Mouse (Mus musculus): ENCODE measurements around the gene Rps21. TPM values are rescaled to one million over a fixed set of nuclear protein-coding genes. Genes with fewer than 3 reads are reported as not detected.

Rps21 gene
- total RNA-seq, 1 experiment from 2014 or later, result 852 TPM

DNA sequence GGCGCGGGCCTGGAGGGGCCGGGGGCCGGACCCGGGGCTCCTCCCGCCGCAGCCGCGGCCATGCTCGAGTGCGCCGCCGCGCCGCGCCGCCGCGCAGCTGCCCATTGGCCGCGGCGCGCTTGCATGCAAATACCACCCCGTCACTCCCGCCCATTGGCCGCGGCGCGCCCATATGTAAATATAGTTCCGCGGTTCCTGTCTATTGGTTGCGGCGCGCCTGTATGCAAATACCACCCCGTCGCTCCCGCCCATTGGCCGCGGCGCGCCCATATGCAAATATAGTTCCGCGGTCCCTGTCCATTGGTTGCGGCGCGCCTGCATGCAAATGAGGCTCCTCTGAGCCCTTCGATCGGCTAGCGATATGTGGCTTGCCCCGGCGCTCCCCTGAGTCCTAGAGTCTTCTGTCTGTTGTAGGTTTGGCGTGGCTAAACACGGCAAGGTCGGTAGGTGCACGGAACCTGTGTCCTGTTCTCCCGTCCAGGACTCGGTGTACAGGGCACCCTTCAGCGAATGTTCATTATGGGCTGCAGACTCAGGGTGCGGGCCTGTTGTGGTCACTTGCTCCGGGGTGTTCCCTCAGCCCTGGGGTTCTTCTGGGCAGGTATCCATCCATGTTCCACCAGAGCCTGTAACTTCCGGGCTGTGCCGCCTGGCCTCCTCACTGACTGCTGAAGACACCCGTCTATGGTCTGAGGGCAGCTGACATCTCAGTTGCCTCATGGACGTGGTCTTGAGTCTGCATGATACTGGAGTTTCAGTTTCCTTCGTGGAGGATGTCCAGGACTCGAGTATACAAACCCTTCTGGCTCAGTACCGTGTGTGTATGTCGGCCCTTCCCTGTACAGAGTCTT lies 16.4 kb downstream of the Rps21 start, which contains the start of gene Cables2:
Cables2 (minus strand) TSS at position 103 of the 851 bp plus-strand sequence.
- ATAC-seq (ENCODE audit: extremely low read depth, insufficient number of reproducible peaks, low FRiP score, poor library complexity, severe bottlenecking), result peak; percentile 80

DNA sequence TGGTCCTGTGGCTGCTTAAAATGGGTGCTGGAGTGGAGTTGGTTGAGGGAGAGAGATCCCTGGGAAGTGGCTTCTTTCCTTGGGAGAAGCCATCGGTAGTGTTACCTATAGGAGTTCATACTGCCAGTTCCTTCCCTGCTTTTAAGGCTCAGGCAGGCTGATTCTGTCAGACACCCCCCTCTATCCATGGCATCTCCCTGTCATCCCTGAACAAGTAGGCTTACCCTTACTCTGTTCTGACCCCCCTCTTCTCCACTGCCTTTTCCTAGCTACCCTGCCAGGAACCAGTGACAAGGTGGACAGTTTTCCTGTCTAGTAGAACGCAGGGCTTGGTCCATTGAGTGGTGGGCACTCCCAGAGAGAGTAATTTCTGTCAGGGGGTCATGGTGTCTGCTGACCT lies 17.3 kb downstream of the Rps21 start:
- ATAC-seq (ENCODE audit: extremely low read depth, insufficient number of reproducible peaks, low FRiP score, poor library complexity, severe bottlenecking), result no peak

DNA sequence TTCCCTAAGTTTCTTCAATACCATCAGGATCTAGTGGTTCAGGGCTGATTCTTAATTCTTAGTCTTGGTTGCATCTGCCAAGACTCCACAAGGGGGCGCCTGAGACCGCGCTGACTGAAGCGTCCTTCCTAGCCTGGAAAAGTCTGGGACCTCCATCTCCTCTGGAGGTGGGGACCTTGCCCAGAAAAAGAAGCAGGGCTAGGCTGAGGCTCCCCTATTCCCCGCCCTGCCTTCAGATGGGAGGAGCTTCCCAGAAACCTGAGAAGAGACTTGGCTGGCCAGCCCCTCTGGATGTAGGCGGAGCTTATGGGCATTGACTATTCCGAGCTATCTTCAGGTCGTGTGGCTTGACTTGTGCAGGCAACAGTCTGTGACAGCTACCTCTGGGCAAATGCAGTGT lies 18.7 kb downstream of the Rps21 start:
- ATAC-seq (ENCODE audit: extremely low read depth, insufficient number of reproducible peaks, low FRiP score, poor library complexity, severe bottlenecking), result peak; percentile 37

DNA sequence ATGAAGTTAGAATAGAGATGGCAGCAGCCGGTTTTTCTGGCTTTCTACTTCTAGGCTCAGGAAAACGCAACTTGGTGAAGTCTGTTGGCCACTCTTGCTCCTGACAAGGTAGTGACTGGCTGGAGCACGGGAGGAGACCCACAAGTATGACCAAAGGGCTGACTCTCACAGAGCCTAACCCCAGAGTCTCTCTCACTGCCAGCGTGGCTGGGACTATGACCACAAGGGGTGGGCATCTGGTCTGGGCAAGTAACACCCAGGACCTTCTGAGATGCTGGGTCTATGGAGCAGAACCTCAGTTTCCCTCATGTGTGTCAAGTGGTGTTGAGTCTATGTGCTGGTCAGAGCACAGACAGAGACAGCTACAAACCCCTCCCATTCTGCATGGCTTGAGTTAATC lies 19.2 kb downstream of the Rps21 start:
- ATAC-seq (ENCODE audit: extremely low read depth, insufficient number of reproducible peaks, low FRiP score, poor library complexity, severe bottlenecking), result no peak

DNA sequence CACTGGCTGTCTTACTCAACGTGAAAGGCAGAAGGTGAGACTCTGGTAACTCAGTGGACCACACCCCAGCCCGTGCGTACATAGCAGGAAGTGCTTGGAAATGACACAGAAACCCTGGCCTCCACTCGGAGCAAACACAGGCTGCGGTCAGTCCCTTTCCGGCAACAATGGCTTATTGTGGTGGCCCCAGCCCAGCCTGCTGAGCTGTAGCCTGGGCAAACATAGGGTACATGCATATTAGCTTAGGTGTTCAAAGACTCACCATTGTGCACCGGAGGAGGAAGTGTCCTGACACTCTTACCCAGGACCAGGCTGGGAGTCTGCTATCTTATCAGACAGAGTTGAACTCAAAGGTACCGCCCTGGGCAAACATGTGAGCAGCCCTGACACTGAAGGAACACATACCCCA lies 19.7 kb downstream of the Rps21 start:
- ATAC-seq (ENCODE audit: extremely low read depth, insufficient number of reproducible peaks, low FRiP score, poor library complexity, severe bottlenecking), result peak; percentile 43

DNA sequence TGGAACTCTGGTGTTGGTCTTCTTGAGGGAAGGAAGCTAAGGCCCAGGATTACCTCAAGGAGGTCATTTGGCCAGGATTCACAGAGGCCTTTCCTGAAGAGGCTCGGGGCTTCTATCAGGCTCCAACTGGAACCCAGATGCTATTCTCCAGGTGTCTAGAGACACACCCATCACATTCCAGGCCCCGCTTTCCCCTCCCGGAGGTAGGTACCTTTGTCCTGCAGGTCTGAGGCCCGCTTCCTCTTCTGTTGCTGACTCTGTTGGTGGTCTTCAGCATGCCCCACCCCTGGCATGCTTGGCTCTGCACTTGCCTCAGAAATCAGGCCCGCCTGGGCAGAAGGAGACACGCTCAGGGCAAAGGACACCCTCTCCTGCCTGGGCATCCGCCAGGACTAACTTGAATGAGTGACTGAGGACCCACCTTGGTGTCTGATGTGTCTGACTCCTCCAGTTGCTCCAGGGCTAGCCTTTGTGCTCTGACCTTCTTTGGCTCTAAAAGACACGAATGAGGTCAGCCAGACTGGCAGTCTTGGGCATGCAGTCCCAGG lies 20.7 kb downstream of the Rps21 start:
- ATAC-seq (ENCODE audit: extremely low read depth, insufficient number of reproducible peaks, low FRiP score, poor library complexity, severe bottlenecking), result no peak

DNA sequence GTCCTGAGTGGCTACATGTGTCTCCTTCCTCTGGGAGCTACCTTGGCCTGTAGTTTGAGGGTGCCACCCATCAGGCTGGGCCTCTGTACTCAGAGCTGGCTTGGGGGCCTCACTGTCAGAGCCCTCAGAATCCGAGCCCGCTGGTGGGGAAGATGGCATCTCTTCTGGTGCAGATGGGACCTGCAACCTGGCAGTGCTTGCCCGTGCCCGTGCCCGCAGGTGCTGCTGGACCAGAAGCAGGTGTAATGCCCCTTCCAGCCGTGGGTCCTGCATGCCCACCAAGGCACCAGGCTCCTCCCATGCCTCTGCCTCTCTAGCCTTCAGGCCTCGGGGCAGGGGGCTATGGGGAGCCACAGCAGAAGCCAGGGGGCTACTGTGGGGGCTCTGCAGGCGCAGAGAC lies 22.1 kb downstream of the Rps21 start:
- ATAC-seq (ENCODE audit: extremely low read depth, insufficient number of reproducible peaks, low FRiP score, poor library complexity, severe bottlenecking), result no peak

DNA sequence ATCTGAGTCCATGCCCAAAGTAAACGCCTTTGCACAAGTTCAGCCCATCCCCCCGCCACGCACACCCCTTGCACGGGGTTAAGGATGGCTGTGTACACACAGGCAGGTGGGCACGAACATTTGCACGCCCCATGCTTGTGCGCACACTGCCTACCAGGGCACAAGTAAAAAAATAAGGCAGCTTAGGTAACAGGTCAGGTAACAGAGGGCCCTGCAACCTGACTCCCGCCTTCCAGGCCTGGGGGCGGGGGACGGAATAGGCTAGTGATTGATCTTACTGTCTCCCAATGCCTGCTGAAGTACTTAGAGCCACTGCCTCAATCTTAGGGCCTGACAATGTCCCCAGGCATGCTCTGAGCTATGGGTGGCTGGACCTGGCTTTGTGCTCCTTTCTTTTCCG lies 31.8 kb downstream of the Rps21 start:
- ATAC-seq (ENCODE audit: extremely low read depth, insufficient number of reproducible peaks, low FRiP score, poor library complexity, severe bottlenecking), result no peak

DNA sequence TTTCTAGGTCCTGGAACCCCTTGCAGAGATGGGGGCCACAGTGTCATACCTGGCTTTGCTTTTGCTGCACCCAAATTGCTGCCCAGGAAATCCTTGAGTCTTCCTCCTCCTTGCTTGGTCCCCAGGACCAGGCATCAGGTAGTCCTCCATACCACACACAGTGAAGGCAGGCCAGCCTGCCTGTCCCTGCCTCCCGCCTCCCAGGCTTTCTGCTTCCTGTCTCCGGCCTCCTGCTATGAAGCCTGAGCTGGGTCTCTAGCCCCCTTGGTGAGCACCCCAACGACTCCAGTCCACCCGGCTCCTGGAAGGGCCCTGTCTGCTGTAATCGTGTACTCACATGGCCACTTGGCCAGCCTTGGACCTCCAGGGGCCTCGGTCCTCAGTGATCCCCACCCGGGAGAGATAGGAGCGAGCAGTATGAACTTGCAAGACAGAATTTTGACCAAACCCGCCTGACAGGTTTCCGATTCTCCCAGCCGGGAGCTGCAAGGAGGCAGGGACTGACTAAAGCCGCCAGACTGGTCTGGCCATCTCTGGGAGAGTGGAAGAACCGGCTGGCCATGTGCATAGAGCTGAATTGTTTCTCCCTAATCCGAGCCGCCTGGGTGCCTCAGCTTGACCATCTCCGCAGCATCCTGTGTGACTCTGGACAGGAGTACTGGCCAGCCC lies 32.4 kb downstream of the Rps21 start, which contains the start of gene Rbbp8nl:
Rbbp8nl (minus strand) TSS at position 440 of the 669 bp plus-strand sequence.
- ATAC-seq (ENCODE audit: extremely low read depth, insufficient number of reproducible peaks, low FRiP score, poor library complexity, severe bottlenecking), result no peak

DNA sequence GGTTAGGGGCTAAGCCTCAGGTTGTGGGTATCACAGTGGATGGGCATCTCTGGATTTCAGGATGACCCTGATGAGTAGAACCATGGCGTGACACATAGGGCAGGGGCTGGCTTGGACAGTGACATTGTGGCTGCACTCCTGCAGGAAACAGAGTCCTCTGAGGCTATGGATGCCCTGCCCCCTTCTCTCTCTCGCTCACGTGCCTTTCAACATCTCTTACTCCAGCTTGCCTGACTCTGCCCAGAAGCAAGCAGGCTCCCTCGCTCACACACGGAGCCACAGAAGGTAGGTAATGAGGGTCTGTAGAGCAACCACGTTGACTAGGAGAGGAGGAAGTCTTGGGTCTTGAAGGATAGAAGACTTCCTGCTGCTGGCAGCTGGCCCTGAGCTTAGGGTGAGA lies 33.3 kb downstream of the Rps21 start:
- no peak for ATAC-seq (ENCODE audit: extremely low read depth, insufficient number of reproducible peaks, low FRiP score, poor library complexity, severe bottlenecking)

DNA sequence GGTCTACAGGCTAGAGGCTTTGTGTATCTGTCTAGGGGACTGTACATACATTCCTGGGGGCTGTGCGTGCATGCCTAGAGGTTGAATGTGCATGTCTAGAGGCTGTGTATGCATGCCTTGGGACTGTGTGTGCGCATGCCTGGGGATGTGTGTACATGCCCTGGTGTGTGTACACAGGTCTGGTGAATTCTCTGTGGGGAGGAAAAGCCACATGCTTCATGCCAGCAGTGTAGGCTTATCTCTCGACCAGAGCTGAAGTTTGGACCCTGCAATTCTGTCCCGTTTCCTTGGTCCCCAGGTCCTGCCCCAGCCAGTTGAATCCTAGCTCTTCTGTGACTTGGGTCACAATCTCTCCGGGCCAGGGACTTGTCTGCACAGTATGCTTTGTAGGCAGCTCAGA lies 34.4 kb downstream of the Rps21 start:
- ATAC-seq (ENCODE audit: extremely low read depth, insufficient number of reproducible peaks, low FRiP score, poor library complexity, severe bottlenecking), result no peak

DNA sequence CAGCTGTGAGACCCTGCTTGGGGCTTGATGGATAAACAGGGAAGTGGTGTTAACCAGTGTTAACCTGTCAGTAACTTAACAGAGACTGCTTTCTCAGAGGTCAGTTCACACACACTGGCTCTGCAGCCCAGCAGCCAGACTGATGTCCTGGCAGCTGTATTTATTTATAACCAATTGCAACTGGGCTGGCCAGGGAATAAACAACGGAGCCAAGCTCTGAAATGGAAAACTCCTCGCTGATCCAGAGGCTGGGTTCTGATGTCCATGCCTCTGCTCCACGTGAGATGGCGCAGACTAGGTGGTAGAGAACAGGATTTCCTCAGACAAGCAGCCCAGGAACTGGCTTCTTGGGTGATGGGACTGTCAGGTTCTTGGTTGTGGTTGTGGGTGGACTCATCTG lies 34.8 kb downstream of the Rps21 start:
- no peak for ATAC-seq (ENCODE audit: extremely low read depth, insufficient number of reproducible peaks, low FRiP score, poor library complexity, severe bottlenecking)

DNA sequence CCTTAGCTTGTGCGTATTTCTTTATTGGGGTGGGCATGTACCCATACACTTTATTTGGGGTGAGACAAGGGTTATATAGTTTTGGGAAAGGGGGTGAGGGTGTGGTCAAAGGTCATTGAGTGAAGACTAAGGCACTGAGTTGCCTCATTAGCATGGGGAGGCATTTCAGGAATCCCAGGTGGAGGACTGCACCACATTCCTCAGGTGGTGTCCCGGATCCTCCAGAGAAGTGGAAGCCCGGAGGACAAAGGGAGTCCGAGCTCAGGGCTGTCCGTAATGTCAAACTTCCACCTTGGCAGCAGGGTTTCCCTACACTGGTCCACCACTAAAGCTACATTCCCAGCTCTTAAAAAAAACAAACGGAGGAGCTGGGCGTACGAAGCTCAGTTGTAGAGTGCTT lies 35.7 kb downstream of the Rps21 start:
- ATAC-seq (ENCODE audit: extremely low read depth, insufficient number of reproducible peaks, low FRiP score, poor library complexity, severe bottlenecking), result no peak

DNA sequence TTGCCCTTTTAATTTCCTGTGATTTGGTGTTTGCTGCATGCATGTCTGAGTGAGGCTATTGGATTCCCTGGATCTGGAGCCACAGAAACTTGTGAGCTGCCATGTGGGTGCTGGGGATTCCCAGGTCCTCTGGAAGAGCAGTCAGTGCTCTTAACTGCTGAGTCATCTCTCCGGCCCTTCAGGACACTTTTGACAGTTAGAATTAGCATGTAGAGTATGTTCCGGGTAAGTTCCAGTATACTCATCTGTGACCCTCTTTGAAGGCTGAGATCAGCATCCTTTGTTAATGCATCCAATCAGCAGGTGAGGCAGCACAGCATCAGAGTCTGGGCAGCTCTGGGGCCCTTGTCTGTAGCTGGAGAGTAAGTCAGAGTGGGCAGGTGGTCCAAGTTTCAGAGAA lies 43.1 kb downstream of the Rps21 start:
- no peak for ATAC-seq (ENCODE audit: extremely low read depth, insufficient number of reproducible peaks, low FRiP score, poor library complexity, severe bottlenecking)

DNA sequence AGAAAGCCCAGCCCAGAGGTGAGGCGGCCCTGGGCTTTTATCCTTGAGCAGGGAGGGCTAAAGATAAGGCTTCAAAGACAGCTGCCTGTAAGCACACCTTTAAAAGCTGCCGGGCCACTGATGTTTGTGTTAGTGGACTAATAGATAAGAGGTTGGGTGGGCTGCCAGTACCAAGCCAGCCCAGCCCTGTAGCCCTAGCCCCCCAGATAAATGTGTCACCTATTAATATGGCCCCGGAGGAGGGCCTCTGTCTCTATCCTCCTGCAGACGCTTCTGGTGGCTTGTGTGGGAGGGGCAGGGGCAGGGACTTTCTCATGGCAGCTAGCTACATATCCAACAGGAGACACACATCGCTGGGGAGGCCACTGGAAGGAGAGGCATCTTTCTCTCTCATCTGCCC lies 43.6 kb downstream of the Rps21 start:
- no peak for ATAC-seq (ENCODE audit: extremely low read depth, insufficient number of reproducible peaks, low FRiP score, poor library complexity, severe bottlenecking)

DNA sequence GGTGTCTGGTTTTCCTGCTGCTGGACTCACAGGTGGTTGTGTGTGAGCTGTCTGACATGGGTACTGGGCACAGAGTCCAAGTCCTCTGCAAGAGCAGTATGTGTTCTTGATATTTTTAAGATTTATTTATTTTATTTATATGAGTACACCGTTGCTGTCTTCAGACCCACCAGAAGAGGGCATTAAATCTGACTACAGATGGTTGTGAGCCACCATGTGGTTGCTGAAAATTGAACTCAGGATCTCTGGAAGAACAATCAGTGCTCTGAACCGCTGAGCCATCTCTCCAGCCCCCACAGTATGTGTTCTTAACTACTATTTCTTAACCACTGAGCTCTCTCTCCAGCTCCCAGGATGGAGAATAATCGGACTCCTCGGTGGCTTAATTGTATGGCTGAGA lies 45.0 kb downstream of the Rps21 start:
- ATAC-seq (ENCODE audit: extremely low read depth, insufficient number of reproducible peaks, low FRiP score, poor library complexity, severe bottlenecking), result no peak

DNA sequence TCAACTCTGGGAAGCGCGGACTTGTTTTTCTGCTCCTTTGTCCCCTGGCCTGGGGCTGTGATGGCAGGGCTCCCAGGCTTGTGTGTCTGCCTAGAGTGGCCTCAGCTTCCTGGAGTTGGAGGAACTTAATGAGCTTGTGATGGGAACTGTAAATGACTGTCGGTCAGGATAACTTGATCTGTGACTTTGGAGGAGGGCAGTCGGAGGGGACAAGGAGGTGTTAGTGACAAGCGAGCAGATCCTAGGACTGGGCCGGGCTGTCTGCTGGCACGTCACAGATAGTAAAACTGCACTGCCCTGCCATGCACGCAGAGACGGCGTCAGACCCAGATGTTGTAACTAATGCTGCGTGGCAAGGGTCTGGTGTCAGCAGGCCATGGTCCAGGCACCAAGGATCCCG lies 46.3 kb downstream of the Rps21 start:
- no peak for ATAC-seq (ENCODE audit: extremely low read depth, insufficient number of reproducible peaks, low FRiP score, poor library complexity, severe bottlenecking)

DNA sequence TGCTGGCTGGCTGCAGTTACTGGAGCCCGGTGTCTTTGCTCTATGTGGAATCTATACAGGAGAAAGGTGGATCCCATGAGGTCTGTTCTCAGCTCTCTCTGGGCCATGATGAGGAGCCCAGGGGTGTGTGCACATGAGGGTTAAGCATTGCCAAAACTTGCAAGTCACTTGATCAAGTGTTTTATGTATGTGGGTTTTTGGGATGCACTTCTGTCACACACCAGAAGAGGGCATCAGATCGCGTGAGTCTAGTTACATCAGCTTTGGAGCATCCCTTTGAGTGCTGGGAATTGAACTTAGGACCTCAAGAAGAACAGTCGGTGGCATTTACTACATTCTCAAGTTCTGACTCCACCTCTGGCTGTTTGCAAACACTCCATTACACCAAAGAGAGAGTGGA lies 47.4 kb downstream of the Rps21 start:
- ATAC-seq (ENCODE audit: extremely low read depth, insufficient number of reproducible peaks, low FRiP score, poor library complexity, severe bottlenecking), result no peak

DNA sequence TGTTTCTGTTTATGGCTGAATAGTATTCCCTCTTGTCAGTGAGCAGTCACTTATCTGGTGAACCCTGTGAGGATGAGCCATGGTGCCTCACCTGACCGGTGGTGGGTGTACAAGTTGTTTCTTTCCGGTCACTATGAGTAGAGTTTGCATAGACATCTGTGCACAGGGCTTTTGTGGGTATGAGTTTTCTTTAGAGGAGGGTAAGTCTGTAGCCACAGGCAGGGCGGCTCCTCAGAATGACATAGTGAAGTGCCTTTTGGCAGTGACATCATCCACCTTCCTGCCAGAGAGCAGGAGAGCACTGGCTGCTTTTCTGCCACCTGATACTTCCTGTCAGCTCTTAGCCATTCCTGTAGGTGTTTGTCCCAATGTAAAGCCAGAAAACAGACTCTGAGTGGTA lies 48.3 kb downstream of the Rps21 start:
- no peak for ATAC-seq (ENCODE audit: extremely low read depth, insufficient number of reproducible peaks, low FRiP score, poor library complexity, severe bottlenecking)

DNA sequence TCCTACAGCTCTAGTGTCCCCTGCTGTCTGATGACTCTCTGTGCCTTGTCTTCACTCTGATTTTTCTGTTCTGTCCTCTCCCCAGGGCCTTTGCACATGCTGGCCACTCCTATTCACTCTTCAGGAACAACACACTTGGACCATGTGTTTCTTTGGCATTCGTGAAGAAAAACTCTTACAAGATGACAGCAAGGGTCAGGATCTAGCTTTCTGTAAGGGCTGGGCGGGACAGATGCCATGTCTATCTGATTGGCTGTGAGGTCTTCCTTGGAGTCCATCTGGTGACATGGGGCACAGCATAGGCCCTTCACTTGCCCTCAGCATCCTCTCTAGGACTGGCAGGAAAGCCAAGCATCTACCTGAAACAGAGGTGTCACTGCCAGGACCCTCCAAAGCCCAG lies 48.8 kb downstream of the Rps21 start:
- ATAC-seq (ENCODE audit: extremely low read depth, insufficient number of reproducible peaks, low FRiP score, poor library complexity, severe bottlenecking), result no peak

Data from neutrophil, adult 5-6 weeks (primary cell).